Mouse (Mus musculus) 3134 (cell line): Measurements from ENCODE around the gene Hfe2.

Source experiments
- DNase-seq: peaks from one replicate; pipeline ENCODE4 v3.0.0-alpha.2; 2011; ENCODE audit warnings: low spot score; ENCODE audit not compliant: insufficient read length; ENCODE audit errors: extremely low read depth

The Hfe2 gene

GRCm38 (mm10) chr3:96524028-96524810 lies 753 bp upstream of the Hfe2 start:
- DNase-seq = no peak

GRCm38 (mm10) chr3:96526013-96526762 lies 1.2 kb downstream of the Hfe2 start:
- no peak for DNase-seq

- DNase-seq = no peak
These were observed 2.0 kb downstream of the Hfe2 start for GRCm38 (mm10) chr3:96526864-96527542.

GRCm38 (mm10) chr3:96528506-96528905 lies 3.5 kb downstream of the Hfe2 start:
- no peak for DNase-seq

- DNase-seq = no peak
These were observed 7.1 kb downstream of the Hfe2 start for GRCm38 (mm10) chr3:96532050-96532449.

GRCm38 (mm10) chr3:96534300-96534699 lies 9.3 kb downstream of the Hfe2 start:
- DNase-seq = no peak

GRCm38 (mm10) chr3:96539316-96539715 lies 14.3 kb downstream of the Hfe2 start:
- no peak for DNase-seq

- DNase-seq = no peak
These were observed 15.8 kb downstream of the Hfe2 start for GRCm38 (mm10) chr3:96540740-96541139.

GRCm38 (mm10) chr3:96541328-96542078 lies 16.5 kb downstream of the Hfe2 start:
- no peak for DNase-seq

GRCm38 (mm10) chr3:96542554-96542953 lies 17.6 kb downstream of the Hfe2 start:
- DNase-seq = no peak

- no peak for DNase-seq
These were observed 18.4 kb downstream of the Hfe2 start for GRCm38 (mm10) chr3:96543345-96543744.

- DNase-seq = no peak
These were observed 20.6 kb downstream of the Hfe2 start for GRCm38 (mm10) chr3:96545565-96545964.

- no peak for DNase-seq
These were observed 21.9 kb downstream of the Hfe2 start for GRCm38 (mm10) chr3:96546880-96547279.

- no peak for DNase-seq
These were observed 22.5 kb downstream of the Hfe2 start for GRCm38 (mm10) chr3:96547389-96547960.

GRCm38 (mm10) chr3:96548824-96549223 lies 23.9 kb downstream of the Hfe2 start:
- DNase-seq = no peak

GRCm38 (mm10) chr3:96549346-96549745 lies 24.4 kb downstream of the Hfe2 start:
- no peak for DNase-seq

- DNase-seq = no peak
These were observed 26.2 kb downstream of the Hfe2 start for GRCm38 (mm10) chr3:96551203-96551602.

- no peak for DNase-seq
These were observed 26.9 kb downstream of the Hfe2 start for GRCm38 (mm10) chr3:96551890-96552289.

- DNase-seq = no peak
These were observed 28.6 kb downstream of the Hfe2 start for GRCm38 (mm10) chr3:96553601-96554000.

GRCm38 (mm10) chr3:96554251-96554650 lies 29.3 kb downstream of the Hfe2 start:
- DNase-seq = no peak
